ENCODE assay signal across 24 mouse cellular contexts in the genomic region with DNA sequence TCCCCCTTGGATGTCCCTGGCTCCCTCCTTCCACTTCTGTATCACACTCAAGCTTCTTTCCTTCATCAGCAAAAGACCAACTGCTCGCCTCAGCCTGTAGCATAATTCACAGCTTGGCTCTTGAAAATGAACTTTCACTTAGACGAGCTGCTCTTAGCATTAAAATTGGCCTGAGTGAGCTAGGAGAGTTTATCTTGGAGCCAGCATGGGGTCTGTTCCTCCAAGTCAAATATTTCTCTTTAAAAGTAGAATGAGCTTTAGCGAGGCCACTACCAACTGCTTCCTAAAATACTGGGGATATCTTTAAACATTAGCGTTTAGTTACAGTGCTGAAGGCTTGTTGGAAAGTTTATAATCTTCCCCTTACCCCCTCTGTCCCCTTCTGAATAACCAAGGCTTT.
A peak's percentile ranks its signal among the peaks of the same experiment; 100 is the strongest.
DNase-seq lines count a peak whose midpoint lies in the region; ATAC-seq and TF ChIP-seq lines count a peak whose summit lies in the region.
"Had no signal": no experiment of that assay in that cellular context is flagged by ENCODE, and none has a peak within 500 bp of the region (broad histone marks: within the 10 kb centered on the region; RNA-seq: fewer than 3 reads in every experiment).

No protein-coding gene starts in this region.

- H3K27ac ChIP-seq in kidney, adult 2 months (ENCODE audit: insufficient read depth, low read depth, low read length), result no peak overlapping the region
- H3K27ac ChIP-seq in embryonic facial prominence, embryonic 14.5 days (replicated peaks; ENCODE audit: low read depth, low read length), result no peak overlapping the region
- H3K27ac ChIP-seq: heart, embryonic 15.5 days; hindbrain, embryonic 14.5 days; kidney, embryonic 15.5 days; macrophage had no signal

- H3K9me3 ChIP-seq in embryonic facial prominence, embryonic 14.5 days (ENCODE audit: control insufficient read depth, low read length), result no peaks in the 10 kb centered on the region
- H3K9me3 ChIP-seq: heart, embryonic 15.5 days; kidney, embryonic 15.5 days had no signal

- WGBS in kidney, adult 2 months, result 71% methylated on average over 4 of the region's 4 CpGs
- 41% methylated on average over 4 of the region's 4 CpGs for WGBS in embryonic facial prominence, embryonic 14.5 days

- H3K4me2 ChIP-seq in embryonic facial prominence, embryonic 14.5 days (ENCODE audit: low read depth, low read length), result no peak overlapping the region
- H3K4me2 ChIP-seq: heart, embryonic 15.5 days; hindbrain, embryonic 14.5 days; kidney, embryonic 15.5 days; liver, embryonic 11.5 days had no signal

- no peaks in the 10 kb centered on the region for H3K4me1 ChIP-seq in kidney, adult 2 months (ENCODE audit: control insufficient read depth, insufficient read depth, low read length)
- H3K4me1 ChIP-seq in embryonic facial prominence, embryonic 14.5 days (ENCODE audit: control insufficient read depth, insufficient read depth, low read length), result no peaks in the 10 kb centered on the region
- H3K4me1 ChIP-seq: heart, embryonic 15.5 days had no signal

- intact Hi-C loops in heart, postnatal 25 days (cut with DNase I), result no loop called here
- intact Hi-C loops in gastrocnemius, postnatal 14 days (cut with DNase I; ENCODE audit: low total_unique reads), result no loop called here

- no peak overlapping the region for H3K4me3 ChIP-seq in kidney, adult 2 months (ENCODE audit: insufficient read depth, low read depth, low read length)
- no peak overlapping the region for H3K4me3 ChIP-seq in embryonic facial prominence, embryonic 14.5 days (ENCODE audit: low read depth, low read length)
- H3K4me3 ChIP-seq: heart, embryonic 15.5 days; kidney, embryonic 15.5 days had no signal

- H3K9ac ChIP-seq in embryonic facial prominence, embryonic 14.5 days (ENCODE audit: low read depth, low read length), result no peak overlapping the region
- H3K9ac ChIP-seq: forebrain, postnatal 0 days; heart, embryonic 15.5 days; hindbrain, embryonic 14.5 days; kidney, embryonic 15.5 days; liver, postnatal 0 days had no signal

- ATAC-seq in embryonic facial prominence, embryonic 14.5 days (ENCODE audit: low read depth), result no peak
- ATAC-seq: forebrain, postnatal 0 days; liver, postnatal 0 days; lung, postnatal 0 days; Patski had no signal

- DNase-seq in heart, adult 8-10 months (ENCODE audit: low spot score), result peak; percentile 23
- DNase-seq in heart, postnatal 25 days (ENCODE audit: low spot score), result no peak
- DNase-seq in kidney, adult 2 months, result peak; percentile 16
- no peak for DNase-seq in kidney, adult 11 months
- peak; percentile 15 for DNase-seq in brain, adult 2 months (ENCODE audit: low read depth, low spot score)
- DNase-seq in embryonic facial prominence, embryonic 14.5 days (ENCODE audit: low spot score), result peak; percentile 68
- no peak for DNase-seq in gastrocnemius, postnatal 14 days
- DNase-seq: adrenal gland, postnatal 36 days; B cell, adult 2 months; cerebellum, adult 18-20 months; cerebellum, postnatal 14 days; forebrain, postnatal 0 days; gastrocnemius, postnatal 25 days; left cerebral cortex, postnatal 4 days; liver, postnatal 0 days had no signal

- no peak for TF ChIP-seq POLR2A in kidney, adult 2 months (IDR thresholded peaks at IDR 0.05; ENCODE audit: low read depth, low read length)

- H3K36me3 ChIP-seq in kidney, adult 2 months (ENCODE audit: control insufficient read depth, insufficient read depth, low read length), result no peaks in the 10 kb centered on the region
- H3K36me3 ChIP-seq in embryonic facial prominence, embryonic 14.5 days (ENCODE audit: control insufficient read depth, insufficient read depth, low read length), result no peaks in the 10 kb centered on the region
- H3K36me3 ChIP-seq: G1E; heart, embryonic 15.5 days; kidney, embryonic 15.5 days had no signal

- no peaks in the 10 kb centered on the region; the same call in 1 of the 2 replicates for H3K27me3 ChIP-seq in kidney, adult 2 months (replicated peaks; ENCODE audit: control insufficient read depth, insufficient read depth, low read length)
- H3K27me3 ChIP-seq in embryonic facial prominence, embryonic 14.5 days (replicated peaks; ENCODE audit: control insufficient read depth, insufficient read depth, low read length), result 0 out of 2 replicates have a peak, but pooled peaks cover 3% of the 10 kb centered on the region
- H3K27me3 ChIP-seq: CH12.LX; kidney, embryonic 15.5 days; Patski had no signal

- no peak for TF ChIP-seq CTCF in kidney, adult 2 months (conservative IDR thresholded peaks at IDR 0.05; ENCODE audit: insufficient read depth, insufficient read length, low read depth, low read length)

Comparison
In these comparisons a context has a peak if more than half of its experiments do, and no peak if none do; other contexts are left out.
1. DNase-seq: peak in heart, adult 8-10 months (single experiment), kidney, adult 2 months (single experiment), brain, adult 2 months (single experiment) and embryonic facial prominence, embryonic 14.5 days (single experiment); none in heart, postnatal 25 days (single experiment), kidney, adult 11 months (single experiment) and gastrocnemius, postnatal 14 days (single experiment).